ENCODE assay signal across 23 mouse cellular contexts in the genomic region with DNA sequence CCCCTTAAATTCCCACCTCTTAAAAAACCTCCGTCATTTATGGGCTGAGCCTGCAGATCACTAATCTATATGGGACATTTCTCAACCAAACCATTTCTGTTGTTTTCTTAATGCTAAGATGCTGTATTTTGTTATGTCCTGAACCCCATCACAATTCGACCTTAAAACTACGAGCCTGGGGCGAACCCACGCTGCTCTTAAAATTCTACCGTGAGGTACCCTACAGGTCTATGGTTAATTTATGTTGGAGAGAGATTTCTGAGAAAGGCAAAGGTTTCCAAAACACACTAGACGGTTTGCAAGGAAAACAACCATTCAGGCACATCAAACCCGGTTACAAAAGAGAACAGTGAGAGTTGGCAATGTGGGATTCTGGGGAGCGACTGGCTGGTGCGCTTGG. TPM values are rescaled to one million over a fixed set of nuclear protein-coding genes. Genes with fewer than 3 reads are reported as not detected.
"Had no signal": no experiment of that assay in that cellular context is flagged by ENCODE, and none has a peak within 500 bp of the region (broad histone marks: within the 10 kb centered on the region; RNA-seq: fewer than 3 reads in every experiment).

No protein-coding gene starts in this region.

- H3K4me2 ChIP-seq: lung, embryonic 15.5 days; midbrain, embryonic 12.5 days; midbrain, embryonic 15.5 days; neural tube, embryonic 12.5 days; stomach, embryonic 15.5 days had no signal

- H3K4me3 ChIP-seq: lung, embryonic 15.5 days; midbrain, embryonic 12.5 days; midbrain, embryonic 15.5 days; neural tube, embryonic 12.5 days; stomach, embryonic 15.5 days had no signal

- H3K36me3 ChIP-seq: lung, embryonic 15.5 days; midbrain, embryonic 12.5 days; midbrain, embryonic 15.5 days; neural tube, embryonic 12.5 days; stomach, embryonic 15.5 days had no signal

- DNase-seq: liver, postnatal 0 days; lung, adult 2 months; lung, postnatal 14 days; lung, postnatal 36 days; right cerebral cortex, postnatal 14 days; thymus, adult 18-20 months; thymus, postnatal 14 days; thymus, postnatal 36 days had no signal

- H3K9me3 ChIP-seq: lung, embryonic 15.5 days; megakaryocyte, embryonic 14.5 days; midbrain, embryonic 12.5 days; midbrain, embryonic 15.5 days; neural tube, embryonic 12.5 days; stomach, embryonic 15.5 days had no signal

- H3K27ac ChIP-seq: lung, embryonic 15.5 days; macrophage; midbrain, embryonic 12.5 days; midbrain, embryonic 15.5 days; neural tube, embryonic 12.5 days; stomach, embryonic 15.5 days had no signal

- H3K4me1 ChIP-seq: midbrain, embryonic 12.5 days; midbrain, embryonic 15.5 days; neural tube, embryonic 12.5 days; stomach, embryonic 15.5 days had no signal

- H3K9ac ChIP-seq: liver, postnatal 0 days; lung, embryonic 15.5 days; midbrain, embryonic 12.5 days; midbrain, embryonic 15.5 days; neural tube, embryonic 12.5 days; stomach, embryonic 15.5 days had no signal

- H3K27me3 ChIP-seq: lung, embryonic 15.5 days; megakaryocyte, embryonic 14.5 days; midbrain, embryonic 12.5 days; midbrain, embryonic 15.5 days; neural tube, embryonic 12.5 days; stomach, embryonic 15.5 days had no signal

- ATAC-seq: liver, postnatal 0 days; lung, postnatal 0 days; midbrain, embryonic 15.5 days had no signal

RNA-seq across cellular contexts. Expression of a gene that starts 45.1 kb away (rescaled TPM):
- total RNA-seq: megakaryocyte progenitor cell, adult 5-6 weeks; midbrain, postnatal 0 days; monocyte, adult 5-6 weeks; neutrophil, adult 5-6 weeks had no signal
- polyA plus RNA-seq: liver, postnatal 0 days; lung, embryonic 15.5 days; midbrain, embryonic 12.5 days; midbrain, postnatal 0 days; neural tube, embryonic 12.5 days; neural tube, embryonic 14.5 days; spleen, adult 2 months; thymus, postnatal 0 days had no signal
